Comparison of ENCODE assay signal across 11 mouse cellular contexts in genomic region chr3:84313801-84314541, GRCm38 (mm10). TPM values are rescaled to one million over a fixed set of nuclear protein-coding genes. Genes with fewer than 3 reads are reported as not detected.
A peak's percentile ranks its signal among the peaks of the same experiment; 100 is the strongest.
DNase-seq lines count a peak whose midpoint lies in the region; ATAC-seq lines count a peak whose summit lies in the region.
"Had no signal": no experiment of that assay in that cellular context is flagged by ENCODE, and none has a peak within 500 bp of the region (broad histone marks: within the 10 kb centered on the region; RNA-seq: fewer than 3 reads in every experiment).

No protein-coding gene starts in this region.

- no peaks in the 10 kb centered on the region for H3K36me3 ChIP-seq in forebrain, embryonic 12.5 days (replicated peaks)
- no peaks in the 10 kb centered on the region for H3K36me3 ChIP-seq in forebrain, embryonic 13.5 days (ENCODE audit: poor library complexity, severe bottlenecking)
- H3K36me3 ChIP-seq in lung, embryonic 15.5 days, result no peaks in the 10 kb centered on the region
- H3K36me3 ChIP-seq in hindbrain, embryonic 13.5 days, result no peaks in the 10 kb centered on the region
- H3K36me3 ChIP-seq in midbrain, embryonic 16.5 days (ENCODE audit: control insufficient read depth, insufficient read depth, low read length), result no peaks in the 10 kb centered on the region
- H3K36me3 ChIP-seq: heart, embryonic 12.5 days; limb, embryonic 15.5 days; neural tube, embryonic 12.5 days had no signal

- H3K9me3 ChIP-seq in forebrain, embryonic 12.5 days, result no peaks in the 10 kb centered on the region
- no peaks in the 10 kb centered on the region for H3K9me3 ChIP-seq in forebrain, embryonic 13.5 days (replicated peaks)
- no peaks in the 10 kb centered on the region for H3K9me3 ChIP-seq in lung, embryonic 15.5 days
- H3K9me3 ChIP-seq in hindbrain, embryonic 13.5 days, result peaks cover 3% of the 10 kb centered on the region; the same call in 1 of the 2 replicates
- no peaks in the 10 kb centered on the region for H3K9me3 ChIP-seq in midbrain, embryonic 16.5 days (replicated peaks; ENCODE audit: control insufficient read depth, low read length, poor library complexity, severe bottlenecking)
- H3K9me3 ChIP-seq: heart, embryonic 12.5 days; limb, embryonic 15.5 days; neural tube, embryonic 12.5 days had no signal

- DNase-seq in lung, postnatal 10 days, result no peak
- no peak for DNase-seq in spleen, adult 12 weeks (ENCODE audit: low spot score)

- WGBS in forebrain, embryonic 12.5 days, result 88% methylated on average over 6 of the region's 6 CpGs
- WGBS in forebrain, embryonic 13.5 days, result 89% methylated on average over 6 of the region's 6 CpGs
- WGBS in lung, embryonic 15.5 days, result 72% methylated on average over 6 of the region's 6 CpGs
- 86% methylated on average over 6 of the region's 6 CpGs for WGBS in hindbrain, embryonic 13.5 days
- 82% methylated on average over 6 of the region's 6 CpGs for WGBS in midbrain, embryonic 16.5 days

- peaks cover 8% of the 10 kb centered on the region for H3K4me1 ChIP-seq in forebrain, embryonic 12.5 days
- H3K4me1 ChIP-seq in forebrain, embryonic 13.5 days, result peaks cover 12% of the 10 kb centered on the region
- peaks cover 12% of the 10 kb centered on the region for H3K4me1 ChIP-seq in lung, embryonic 15.5 days
- H3K4me1 ChIP-seq in hindbrain, embryonic 13.5 days (replicated peaks), result peaks cover 10% of the 10 kb centered on the region
- peaks cover 3% of the 10 kb centered on the region; the same call in 1 of the 2 replicates for H3K4me1 ChIP-seq in midbrain, embryonic 16.5 days (ENCODE audit: control insufficient read depth, insufficient read depth, low read length)
- H3K4me1 ChIP-seq: neural tube, embryonic 12.5 days had no signal

- H3K4me2 ChIP-seq in forebrain, embryonic 12.5 days, result no peak overlapping the region
- no peak overlapping the region for H3K4me2 ChIP-seq in forebrain, embryonic 13.5 days
- H3K4me2 ChIP-seq in lung, embryonic 15.5 days, result no peak overlapping the region
- no peak overlapping the region for H3K4me2 ChIP-seq in hindbrain, embryonic 13.5 days
- no peak overlapping the region for H3K4me2 ChIP-seq in midbrain, embryonic 16.5 days (ENCODE audit: low read length)
- H3K4me2 ChIP-seq: limb, embryonic 15.5 days had no signal

- ATAC-seq in forebrain, embryonic 12.5 days (ENCODE audit: low FRiP score), result peak; percentile 23; the same call in 1 of the 2 replicates
- no peak for ATAC-seq in forebrain, embryonic 13.5 days
- peak; percentile 6; the same call in 1 of the 2 replicates for ATAC-seq in lung, embryonic 15.5 days (ENCODE audit: borderline replicate concordance, extremely low read depth, low FRiP score, low TSS enrichment)
- ATAC-seq in hindbrain, embryonic 13.5 days (ENCODE audit: low FRiP score), result peak; percentile 47; the same call in 1 of the 2 replicates
- ATAC-seq in midbrain, embryonic 16.5 days, result peak; percentile 33; the same call in 1 of the 2 replicates
- ATAC-seq in megakaryocyte-erythroid progenitor cell, adult 5-6 weeks (replicated peaks; ENCODE audit: low FRiP score, low TSS enrichment, poor library complexity, severe bottlenecking), result no peak

- H3K4me3 ChIP-seq in forebrain, embryonic 12.5 days (replicated peaks), result no peak overlapping the region
- H3K4me3 ChIP-seq in forebrain, embryonic 13.5 days, result no peak overlapping the region
- no peak overlapping the region for H3K4me3 ChIP-seq in lung, embryonic 15.5 days
- no peak overlapping the region for H3K4me3 ChIP-seq in hindbrain, embryonic 13.5 days
- no peak overlapping the region for H3K4me3 ChIP-seq in midbrain, embryonic 16.5 days (ENCODE audit: low read depth, low read length)
- H3K4me3 ChIP-seq: heart, embryonic 12.5 days; limb, embryonic 15.5 days; neural tube, embryonic 12.5 days had no signal

- no peak overlapping the region for H3K27ac ChIP-seq in forebrain, embryonic 12.5 days
- no peak overlapping the region for H3K27ac ChIP-seq in forebrain, embryonic 13.5 days
- H3K27ac ChIP-seq in lung, embryonic 15.5 days, result no peak overlapping the region
- no peak overlapping the region for H3K27ac ChIP-seq in hindbrain, embryonic 13.5 days
- H3K27ac ChIP-seq in midbrain, embryonic 16.5 days (ENCODE audit: low read length), result no peak overlapping the region

- no peak overlapping the region for H3K9ac ChIP-seq in forebrain, embryonic 12.5 days
- H3K9ac ChIP-seq in forebrain, embryonic 13.5 days, result no peak overlapping the region
- no peak overlapping the region for H3K9ac ChIP-seq in lung, embryonic 15.5 days
- no peak overlapping the region for H3K9ac ChIP-seq in hindbrain, embryonic 13.5 days
- no peak overlapping the region for H3K9ac ChIP-seq in midbrain, embryonic 16.5 days (ENCODE audit: low read depth, low read length)
- H3K9ac ChIP-seq: heart, embryonic 12.5 days; limb, embryonic 15.5 days; neural tube, embryonic 12.5 days had no signal

- peaks cover 10% of the 10 kb centered on the region; the same call in 1 of the 2 replicates for H3K27me3 ChIP-seq in forebrain, embryonic 12.5 days
- no peaks in the 10 kb centered on the region for H3K27me3 ChIP-seq in forebrain, embryonic 13.5 days
- no peaks in the 10 kb centered on the region for H3K27me3 ChIP-seq in lung, embryonic 15.5 days
- no peaks in the 10 kb centered on the region for H3K27me3 ChIP-seq in hindbrain, embryonic 13.5 days
- H3K27me3 ChIP-seq in midbrain, embryonic 16.5 days (ENCODE audit: control insufficient read depth, insufficient read depth, low read depth, low read length), result no peaks in the 10 kb centered on the region
- H3K27me3 ChIP-seq: neural tube, embryonic 12.5 days had no signal

RNA-seq across cellular contexts. Expression of gene Trim2, which starts 7.3 kb away (rescaled TPM):
- 107 and 110 TPM in 2 replicates for polyA plus RNA-seq in forebrain, embryonic 12.5 days (2016; fragmentation: Nextera tagmentation; extraction: Ambion mirVana)
- 130 and 138 TPM in 2 replicates for polyA plus RNA-seq in forebrain, embryonic 13.5 days (2015; fragmentation: Nextera tagmentation; extraction: Ambion mirVana)
- polyA plus RNA-seq in lung, embryonic 15.5 days (2015; fragmentation: Nextera tagmentation; extraction: Ambion mirVana), result 25.0 and 31.4 TPM in 2 replicates
- 131 and 137 TPM in 2 replicates for polyA plus RNA-seq in hindbrain, embryonic 13.5 days (2015; fragmentation: Nextera tagmentation; extraction: Ambion mirVana)
- 174 and 182 TPM in 2 replicates for polyA plus RNA-seq in midbrain, embryonic 16.5 days (2015; fragmentation: Nextera tagmentation; extraction: Ambion mirVana)
- 9.3 and 12.1 TPM in 2 replicates for total RNA-seq in megakaryocyte-erythroid progenitor cell, adult 5-6 weeks (2014; fragmentation: Nextera tagmentation)
- 4.9 and 6.1 TPM in 2 replicates for total RNA-seq in megakaryocyte-erythroid progenitor cell, adult 5-6 weeks (2017)

Comparison
In these comparisons a context has a peak if more than half of its experiments do, and no peak if none do; other contexts are left out.
1. ATAC-seq: peak in forebrain, embryonic 12.5 days (single experiment), lung, embryonic 15.5 days (single experiment), hindbrain, embryonic 13.5 days (single experiment) and midbrain, embryonic 16.5 days (single experiment); none in forebrain, embryonic 13.5 days (single experiment) and megakaryocyte-erythroid progenitor cell, adult 5-6 weeks (single experiment).